Mouse (Mus musculus): Measurements from ENCODE around the gene Ift52. TPM values are rescaled to one million over a fixed set of nuclear protein-coding genes. Genes with fewer than 3 reads are reported as not detected.

The Ift52 gene
- polyA plus RNA-seq, 1 experiment from 2014 or later, result 34.8 TPM

GRCm38 (mm10) chr2:163075234-163075633, 58.1 kb downstream of the Ift52 start:
- WGBS, result 79% methylated on average over 3 of the region's 3 CpGs
- no peak overlapping the region for H3K4me2 ChIP-seq (ENCODE audit: low read depth, low read length)
- no peak overlapping the region for H3K27ac ChIP-seq (ENCODE audit: low read length)
- no peak overlapping the region for H3K9ac ChIP-seq (ENCODE audit: low read length)
- H3K9me3 ChIP-seq (replicated peaks; ENCODE audit: control insufficient read depth, low read length), result no peaks in the 10 kb centered on the region
- peaks cover 9% of the 10 kb centered on the region; the same call in 1 of the 2 replicates for H3K36me3 ChIP-seq (ENCODE audit: control insufficient read depth, insufficient read depth)
- no peaks in the 10 kb centered on the region for H3K4me1 ChIP-seq (ENCODE audit: control insufficient read depth, insufficient read depth, low read length)
- no peak for ATAC-seq (replicated peaks; ENCODE audit: extremely low read depth, insufficient read depth, low FRiP score)
- no peaks in the 10 kb centered on the region for H3K27me3 ChIP-seq (ENCODE audit: control insufficient read depth, insufficient read depth, low read length)
- no peak overlapping the region for H3K4me3 ChIP-seq (ENCODE audit: low read length)

DNA sequence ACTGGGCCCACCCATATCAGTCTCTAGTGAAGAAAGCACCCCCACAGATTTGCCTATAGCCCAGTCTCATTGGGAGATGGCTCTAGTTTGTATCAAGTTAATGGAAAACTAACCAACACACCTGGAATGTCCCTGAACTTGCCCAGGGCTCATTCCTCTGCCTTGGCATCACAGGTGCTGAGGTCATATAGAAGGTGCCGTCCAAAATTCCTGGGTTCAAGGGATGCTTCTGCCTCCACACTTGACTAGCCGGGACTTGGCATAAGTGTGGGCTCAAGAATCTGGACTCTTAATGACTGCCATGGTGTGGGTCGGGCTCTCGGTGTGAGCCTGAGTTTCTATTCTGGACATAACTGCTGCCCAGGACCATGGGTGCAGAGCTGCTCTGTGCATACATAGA, 61.9 kb downstream of the Ift52 start:
- WGBS, result 87% methylated on average over 4 of the region's 4 CpGs
- H3K27me3 ChIP-seq (ENCODE audit: control insufficient read depth, insufficient read depth, low read length), result no peaks in the 10 kb centered on the region
- no peak overlapping the region for H3K9ac ChIP-seq (ENCODE audit: low read length)
- H3K4me3 ChIP-seq (ENCODE audit: low read length), result no peak overlapping the region
- H3K4me2 ChIP-seq (ENCODE audit: low read depth, low read length), result no peak overlapping the region
- H3K36me3 ChIP-seq (ENCODE audit: control insufficient read depth, insufficient read depth), result peaks cover 6% of the 10 kb centered on the region; the same call in 1 of the 2 replicates
- no peaks in the 10 kb centered on the region for H3K4me1 ChIP-seq (ENCODE audit: control insufficient read depth, insufficient read depth, low read length)
- no peaks in the 10 kb centered on the region for H3K9me3 ChIP-seq (replicated peaks; ENCODE audit: control insufficient read depth, low read length)
- no peak for ATAC-seq (replicated peaks; ENCODE audit: extremely low read depth, insufficient read depth, low FRiP score)
- no peak overlapping the region for H3K27ac ChIP-seq (ENCODE audit: low read length)

DNA sequence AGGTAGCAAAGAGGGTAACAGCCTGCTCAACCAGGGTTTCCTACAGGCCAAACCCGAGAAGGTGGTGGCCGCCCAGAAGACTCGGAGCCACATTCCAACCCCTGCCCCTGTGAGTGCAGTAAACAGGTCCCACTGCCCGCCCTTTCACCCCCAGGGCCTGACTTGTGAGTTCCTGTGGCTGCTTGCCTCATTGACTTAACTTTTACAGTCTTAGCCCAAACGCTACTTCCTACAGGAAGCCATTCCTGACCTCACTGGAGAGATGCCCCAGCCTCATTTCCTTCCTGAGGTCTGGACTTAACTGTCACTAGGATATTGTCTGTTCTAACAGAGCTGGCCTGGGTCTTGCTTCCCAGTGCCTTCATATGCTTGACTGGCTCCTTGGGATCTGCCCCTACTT, 65.4 kb downstream of the Ift52 start:
- Histone ChIP-seq H3K27ac (ENCODE audit: low read length) (no peak overlapping the region), H3K9me3 (replicated peaks; ENCODE audit: control insufficient read depth, low read length) (no peaks in the 10 kb centered on the region), H3K4me1 (ENCODE audit: control insufficient read depth, insufficient read depth, low read length) (no peaks in the 10 kb centered on the region), H3K4me3 (ENCODE audit: low read length) (no peak overlapping the region), H3K9ac (ENCODE audit: low read length) (no peak overlapping the region), H3K36me3 (ENCODE audit: control insufficient read depth, insufficient read depth) (0 out of 2 replicates have a peak, but pooled peaks cover 3% of the 10 kb centered on the region), H3K4me2 (ENCODE audit: low read depth, low read length) (no peak overlapping the region), H3K27me3 (ENCODE audit: control insufficient read depth, insufficient read depth, low read length) (no peaks in the 10 kb centered on the region)
- 68% methylated on average over 4 of the region's 5 CpGs for WGBS
- ATAC-seq (replicated peaks; ENCODE audit: extremely low read depth, insufficient read depth, low FRiP score), result peak; percentile 59; the same call in 1 of the 2 replicates

- Histone ChIP-seq H3K9me3 (replicated peaks; ENCODE audit: control insufficient read depth, low read length) (no peaks in the 10 kb centered on the region), H3K36me3 (ENCODE audit: control insufficient read depth, insufficient read depth) (0 out of 2 replicates have a peak, but pooled peaks cover 3% of the 10 kb centered on the region), H3K4me2 (ENCODE audit: low read depth, low read length) (no peak overlapping the region), H3K27ac (ENCODE audit: low read length) (no peak overlapping the region), H3K4me1 (ENCODE audit: control insufficient read depth, insufficient read depth, low read length) (no peaks in the 10 kb centered on the region), H3K9ac (ENCODE audit: low read length) (no peak overlapping the region), H3K27me3 (ENCODE audit: control insufficient read depth, insufficient read depth, low read length) (no peaks in the 10 kb centered on the region), H3K4me3 (ENCODE audit: low read length) (no peak overlapping the region)
- no peak for ATAC-seq (replicated peaks; ENCODE audit: extremely low read depth, insufficient read depth, low FRiP score)
- 88% methylated on average over 3 of the region's 3 CpGs for WGBS
These were observed 67.4 kb downstream of the Ift52 start for GRCm38 (mm10) chr2:163084519-163084918.

DNA sequence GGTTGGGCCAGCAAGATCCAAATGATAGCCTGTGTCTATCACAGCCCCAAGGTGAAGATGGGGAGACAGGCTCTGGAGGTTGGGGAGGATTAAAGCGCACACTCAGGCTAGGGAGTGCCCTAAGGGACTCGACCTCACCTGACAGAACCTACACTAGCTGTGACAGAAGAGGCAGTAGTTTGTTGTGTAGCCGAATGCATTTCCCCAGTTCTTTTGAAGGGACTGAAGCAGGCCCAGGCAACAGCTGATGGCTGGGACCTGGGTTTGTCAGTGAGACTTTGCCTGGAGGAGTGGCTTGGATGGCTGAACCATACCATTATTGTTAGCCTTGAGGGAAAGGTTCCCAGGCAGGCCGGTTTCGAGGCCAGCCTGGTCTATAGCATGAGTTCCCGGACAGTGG, 67.9 kb downstream of the Ift52 start:
- H3K4me3 ChIP-seq (ENCODE audit: low read length), result no peak overlapping the region
- H3K9me3 ChIP-seq (replicated peaks; ENCODE audit: control insufficient read depth, low read length), result no peaks in the 10 kb centered on the region
- H3K36me3 ChIP-seq (ENCODE audit: control insufficient read depth, insufficient read depth), result 0 out of 2 replicates have a peak, but pooled peaks cover 3% of the 10 kb centered on the region
- no peak overlapping the region for H3K9ac ChIP-seq (ENCODE audit: low read length)
- no peak overlapping the region for H3K27ac ChIP-seq (ENCODE audit: low read length)
- H3K27me3 ChIP-seq (ENCODE audit: control insufficient read depth, insufficient read depth, low read length), result no peaks in the 10 kb centered on the region
- WGBS, result 82% methylated on average over 6 of the region's 6 CpGs
- no peak overlapping the region for H3K4me2 ChIP-seq (ENCODE audit: low read depth, low read length)
- H3K4me1 ChIP-seq (ENCODE audit: control insufficient read depth, insufficient read depth, low read length), result no peaks in the 10 kb centered on the region
- no peak for ATAC-seq (replicated peaks; ENCODE audit: extremely low read depth, insufficient read depth, low FRiP score)

GRCm38 (mm10) chr2:163086561-163086960, 69.4 kb downstream of the Ift52 start:
- Histone ChIP-seq H3K9me3 (replicated peaks; ENCODE audit: control insufficient read depth, low read length) (no peaks in the 10 kb centered on the region), H3K4me1 (ENCODE audit: control insufficient read depth, insufficient read depth, low read length) (no peaks in the 10 kb centered on the region), H3K9ac (ENCODE audit: low read length) (no peak overlapping the region), H3K4me2 (ENCODE audit: low read depth, low read length) (no peak overlapping the region), H3K36me3 (ENCODE audit: control insufficient read depth, insufficient read depth) (0 out of 2 replicates have a peak, but pooled peaks cover 3% of the 10 kb centered on the region), H3K27me3 (ENCODE audit: control insufficient read depth, insufficient read depth, low read length) (no peaks in the 10 kb centered on the region), H3K4me3 (ENCODE audit: low read length) (no peak overlapping the region), H3K27ac (ENCODE audit: low read length) (no peak overlapping the region)
- ATAC-seq (replicated peaks; ENCODE audit: extremely low read depth, insufficient read depth, low FRiP score), result no peak
- 52% methylated on average over 8 of the region's 8 CpGs for WGBS

DNA sequence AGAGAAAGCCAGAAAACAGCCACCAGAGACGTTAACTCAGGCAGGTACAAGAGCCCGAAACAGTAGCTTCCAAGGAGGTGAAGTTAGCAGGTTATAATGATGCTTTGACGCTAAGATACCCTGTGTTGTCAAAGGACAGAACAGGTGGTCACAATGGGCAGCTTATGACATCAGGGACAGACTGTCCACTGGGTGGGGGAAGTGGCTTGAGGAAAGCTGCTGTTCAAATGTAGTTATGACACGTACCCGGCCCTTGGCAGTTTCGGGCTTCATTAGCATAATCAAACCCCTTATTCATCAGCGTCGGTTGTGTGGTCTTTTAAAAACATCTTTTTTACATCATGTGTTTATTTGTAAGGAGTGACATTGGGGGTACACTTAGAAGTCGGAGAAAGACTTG, 70.6 kb downstream of the Ift52 start, which contains the start of gene Gtsf1l:
TSS of gene Gtsf1l (minus strand) at position 128 of the 400 bp plus-strand sequence.
- Histone ChIP-seq H3K4me1 (ENCODE audit: control insufficient read depth, insufficient read depth, low read length) (no peaks in the 10 kb centered on the region), H3K4me3 (ENCODE audit: low read length) (no peak within 1 kb of the TSS), H3K27me3 (ENCODE audit: control insufficient read depth, insufficient read depth, low read length) (no peaks in the 10 kb centered on the region), H3K36me3 (ENCODE audit: control insufficient read depth, insufficient read depth) (0 out of 2 replicates have a peak, but pooled peaks cover 2% of the 10 kb centered on the region), H3K27ac (ENCODE audit: low read length) (no peak within 1 kb of the TSS), H3K4me2 (ENCODE audit: low read depth, low read length) (no peak within 1 kb of the TSS), H3K9ac (ENCODE audit: low read length) (no peak within 1 kb of the TSS), H3K9me3 (replicated peaks; ENCODE audit: control insufficient read depth, low read length) (no peaks in the 10 kb centered on the region)
- WGBS, result 75% methylated on average over 9 of the region's 9 CpGs
- no peak for ATAC-seq (replicated peaks; ENCODE audit: extremely low read depth, insufficient read depth, low FRiP score)

- Histone ChIP-seq H3K36me3 (ENCODE audit: control insufficient read depth, insufficient read depth) (no peaks in the 10 kb centered on the region), H3K27ac (ENCODE audit: low read length) (no peak overlapping the region), H3K4me1 (ENCODE audit: control insufficient read depth, insufficient read depth, low read length) (no peaks in the 10 kb centered on the region), H3K9ac (ENCODE audit: low read length) (no peak overlapping the region), H3K4me2 (ENCODE audit: low read depth, low read length) (no peak overlapping the region), H3K4me3 (ENCODE audit: low read length) (no peak overlapping the region), H3K9me3 (replicated peaks; ENCODE audit: control insufficient read depth, low read length) (no peaks in the 10 kb centered on the region), H3K27me3 (ENCODE audit: control insufficient read depth, insufficient read depth, low read length) (no peaks in the 10 kb centered on the region)
- ATAC-seq (replicated peaks; ENCODE audit: extremely low read depth, insufficient read depth, low FRiP score), result no peak
- WGBS, result 74% methylated on average over 5 of the region's 5 CpGs
These were observed 72.4 kb downstream of the Ift52 start for GRCm38 (mm10) chr2:163089475-163090123.

- no peak for ATAC-seq (replicated peaks; ENCODE audit: extremely low read depth, insufficient read depth, low FRiP score)
- H3K9me3 ChIP-seq (replicated peaks; ENCODE audit: control insufficient read depth, low read length), result no peaks in the 10 kb centered on the region
- no peak overlapping the region for H3K4me3 ChIP-seq (ENCODE audit: low read length)
- H3K27me3 ChIP-seq (ENCODE audit: control insufficient read depth, insufficient read depth, low read length), result no peaks in the 10 kb centered on the region
- no peak overlapping the region for H3K9ac ChIP-seq (ENCODE audit: low read length)
- H3K4me1 ChIP-seq (ENCODE audit: control insufficient read depth, insufficient read depth, low read length), result no peaks in the 10 kb centered on the region
- no peak overlapping the region for H3K27ac ChIP-seq (ENCODE audit: low read length)
- 86% methylated on average over 10 of the region's 10 CpGs for WGBS
- H3K36me3 ChIP-seq (ENCODE audit: control insufficient read depth, insufficient read depth), result no peaks in the 10 kb centered on the region
- no peak overlapping the region for H3K4me2 ChIP-seq (ENCODE audit: low read depth, low read length)
These were observed 77.8 kb downstream of the Ift52 start for GRCm38 (mm10) chr2:163094909-163095308.

Measured in heart, embryonic 16.5 days (tissue).